Mouse (Mus musculus) lung, adult 2 months (tissue): ENCODE data around the gene Abcf1.

ENCODE experiments used
- CTCF ChIP-seq: fragments of 200-500 bp; IDR thresholded peaks from 2 replicates; pipeline ENCODE4 v1.5.1; 2011; ENCODE audit warnings: mild to moderate bottlenecking, low read length, control low read depth; ENCODE audit not compliant: insufficient read depth
- POLR2A ChIP-seq: fragments of 200-500 bp; IDR thresholded peaks from 2 replicates; pipeline ENCODE4 v1.6.1; 2011; ENCODE audit warnings: low read depth, mild to moderate bottlenecking, control low read depth, low read length, borderline replicate concordance; ENCODE audit errors: extremely low read depth

DNA sequence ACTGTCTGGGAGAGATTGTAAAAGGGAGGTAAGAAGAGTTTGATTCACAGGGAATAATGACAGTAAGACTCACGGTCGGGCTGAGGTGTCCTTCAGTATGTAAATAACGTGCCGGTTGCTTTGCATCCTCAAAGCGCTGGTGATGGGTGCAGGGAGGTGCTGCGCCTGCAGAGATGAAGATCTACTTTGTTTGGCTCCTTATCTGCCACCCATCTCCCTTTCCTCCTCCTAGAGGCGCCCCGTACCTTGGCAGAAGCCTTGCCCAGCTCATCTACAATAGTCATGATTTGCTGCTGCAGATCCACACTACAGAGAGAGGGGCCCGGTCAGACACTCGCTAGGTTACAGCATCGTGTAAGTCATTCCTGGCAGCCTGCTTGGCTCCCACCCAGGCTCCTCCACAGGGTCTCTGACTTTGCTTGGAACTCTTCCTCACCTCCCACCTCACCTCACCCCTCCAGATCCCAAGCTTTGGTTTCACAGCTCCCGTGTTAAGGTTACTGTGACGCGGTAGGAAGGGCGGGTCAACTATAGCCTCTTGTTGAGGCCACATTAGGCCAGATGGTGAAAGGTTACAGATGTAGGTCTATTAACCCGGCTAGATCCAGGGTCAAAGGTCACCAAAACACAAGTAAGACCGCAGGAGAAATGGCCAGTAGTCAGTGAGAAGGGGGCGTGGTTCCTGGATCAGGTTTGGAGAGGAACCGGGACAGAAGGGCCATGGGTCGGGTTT, 60.2 kb downstream of the Abcf1 start:
- no peak for TF ChIP-seq CTCF
- no peak for TF ChIP-seq POLR2A
